Mouse (Mus musculus) right cerebral cortex, postnatal 25 days (tissue): Measurements from ENCODE around the gene Trak1.

Experiments
- DNase-seq: peaks from one replicate; pipeline ENCODE4 v3.0.0; 2022

The Trak1 gene

GRCm38 (mm10) chr9:121403157-121403671 lies 105.9 kb downstream of the Trak1 start:
- peak; percentile 88 for DNase-seq

GRCm38 (mm10) chr9:121403699-121404098 lies 106.4 kb downstream of the Trak1 start:
- no peak for DNase-seq

- no peak for DNase-seq
Observed at GRCm38 (mm10) chr9:121405088-121405681, 107.9 kb downstream of the Trak1 start.

GRCm38 (mm10) chr9:121405792-121406191 lies 108.5 kb downstream of the Trak1 start:
- DNase-seq, result no peak

GRCm38 (mm10) chr9:121414237-121414636 lies 116.9 kb downstream of the Trak1 start:
- DNase-seq, result no peak

- DNase-seq, result no peak
Observed at GRCm38 (mm10) chr9:121415626-121416241, 118.4 kb downstream of the Trak1 start.

- DNase-seq, result no peak
Observed at GRCm38 (mm10) chr9:121416460-121416859, 119.2 kb downstream of the Trak1 start.

- DNase-seq, result no peak
Observed at GRCm38 (mm10) chr9:121416872-121417637, 119.8 kb downstream of the Trak1 start.

- DNase-seq, result no peak
Observed at GRCm38 (mm10) chr9:121419011-121419410, 121.7 kb downstream of the Trak1 start.

GRCm38 (mm10) chr9:121419573-121419972 lies 122.3 kb downstream of the Trak1 start:
- DNase-seq, result no peak

- no peak for DNase-seq
Observed at GRCm38 (mm10) chr9:121420817-121421216, 123.5 kb downstream of the Trak1 start.

GRCm38 (mm10) chr9:121422402-121422801 lies 125.1 kb downstream of the Trak1 start:
- no peak for DNase-seq

GRCm38 (mm10) chr9:121423621-121424020 lies 126.3 kb downstream of the Trak1 start:
- no peak for DNase-seq

GRCm38 (mm10) chr9:121424281-121425164 lies 127.2 kb downstream of the Trak1 start:
- no peak for DNase-seq

GRCm38 (mm10) chr9:121426451-121426850 lies 129.1 kb downstream of the Trak1 start:
- DNase-seq, result no peak

- no peak for DNase-seq
Observed at GRCm38 (mm10) chr9:121426902-121427301, 129.6 kb downstream of the Trak1 start.

- no peak for DNase-seq
Observed at GRCm38 (mm10) chr9:121429592-121429991, 132.3 kb downstream of the Trak1 start.

- no peak for DNase-seq
Observed at GRCm38 (mm10) chr9:121430379-121430778, 133.1 kb downstream of the Trak1 start.

- no peak for DNase-seq
Observed at GRCm38 (mm10) chr9:121433745-121434528, 136.6 kb downstream of the Trak1 start.

GRCm38 (mm10) chr9:121435332-121435956 lies 138.1 kb downstream of the Trak1 start:
- DNase-seq, result no peak

- no peak for DNase-seq
Observed at GRCm38 (mm10) chr9:121436501-121436900, 139.2 kb downstream of the Trak1 start.
